Mouse (Mus musculus) midbrain, embryonic 15.5 days (tissue): ENCODE results near the gene Pnliprp1. TPM values are rescaled to one million over a fixed set of nuclear protein-coding genes. Genes with fewer than 3 reads are reported as not detected.

Experiments used
- ATAC-seq: fragments of 200-750 bp; cut with Nextera tagmentation; replicated peaks from 2 replicates; pipeline ENCODE4 v1.8.0; 2017; ENCODE audit warnings: moderate TSS enrichment
- H3K27ac ChIP-seq: fragments of 300-500 bp; sonication (generic); 2 replicates; pipeline ENCODE4 v1.5.1; 2015; ENCODE audit warnings: mild to moderate bottlenecking, inconsistent platforms
- H3K27me3 ChIP-seq: fragments of 300-500 bp; sonication (generic); replicated peaks from 2 replicates; pipeline ENCODE4 v1.6.1; 2015; ENCODE audit warnings: inconsistent platforms
- H3K36me3 ChIP-seq: fragments of 300-500 bp; sonication (generic); replicated peaks from 2 replicates; pipeline ENCODE4 v1.6.1; 2015; ENCODE audit warnings: inconsistent platforms
- H3K4me1 ChIP-seq: fragments of 300-500 bp; sonication (generic); 2 replicates; pipeline ENCODE4 v1.6.1; 2015; ENCODE audit warnings: inconsistent platforms
- H3K4me2 ChIP-seq: fragments of 300-500 bp; sonication (generic); 2 replicates; pipeline ENCODE4 v1.6.1; 2015; ENCODE audit warnings: inconsistent platforms, mild to moderate bottlenecking, moderate library complexity
- H3K4me3 ChIP-seq: fragments of 300-500 bp; sonication (generic); 2 replicates; pipeline ENCODE4 v1.5.1; 2015; ENCODE audit warnings: mild to moderate bottlenecking, inconsistent platforms
- H3K9ac ChIP-seq: fragments of 300-500 bp; sonication (generic); 2 replicates; pipeline ENCODE4 v1.6.1; 2015; ENCODE audit warnings: mild to moderate bottlenecking, inconsistent platforms
- H3K9me3 ChIP-seq: fragments of 300-500 bp; sonication (generic); 2 replicates; pipeline ENCODE4 v1.6.1; 2016; ENCODE audit warnings: inconsistent platforms
- WGBS: fragments of 180-500 bp; shearing (Covaris S2); methylation state at CpG from one replicate; pipeline ENCODE4 v1.1.7; 2015; ENCODE audit warnings: mixed read lengths; 5-methylcytosine and 5-hydroxymethylcytosine counted together
- polyA plus RNA-seq: library from polyadenylated mRNA; unstranded; fragments of >200 nt; fragmentation: Nextera tagmentation; extraction: Ambion mirVana; gene quantifications from 2 replicates; pipeline ENCODE4 v1.2.1, GENCODE M21; 2015

Gene Pnliprp1
- polyA plus RNA-seq = 0.56 and 6.8 TPM in 2 replicates

- H3K27me3 ChIP-seq = no peaks in the 10 kb centered on the region
- H3K9me3 ChIP-seq = 0 out of 2 replicates have a peak, but pooled peaks cover 3% of the 10 kb centered on the region
- no peaks in the 10 kb centered on the region for H3K36me3 ChIP-seq
- no peak within 1 kb of the TSS for H3K27ac ChIP-seq
- no peak for ATAC-seq
- no peak within 1 kb of the TSS for H3K4me2 ChIP-seq
- no peak within 1 kb of the TSS for H3K4me3 ChIP-seq
- WGBS = 49% methylated on average over 5 of the region's 5 CpGs
- no peak within 1 kb of the TSS for H3K9ac ChIP-seq
- 0 out of 2 replicates have a peak, but pooled peaks cover 3% of the 10 kb centered on the region for H3K4me1 ChIP-seq
Measured at GRCm38 (mm10) chr19:58728445-58729031, at the start of gene Pnliprp1. Pnliprp1 (plus strand) TSS chr19:58728887.

GRCm38 (mm10) chr19:58688933-58689332 is 39.8 kb upstream of the Pnliprp1 start:
- no peak for ATAC-seq
- Histone ChIP-seq H3K9ac (no peak overlapping the region), H3K36me3 (no peaks in the 10 kb centered on the region), H3K4me1 (no peaks in the 10 kb centered on the region), H3K4me3 (no peak overlapping the region), H3K9me3 (no peaks in the 10 kb centered on the region), H3K27ac (no peak overlapping the region), H3K27me3 (no peaks in the 10 kb centered on the region), H3K4me2 (no peak overlapping the region)
- WGBS = 86% methylated on average over 1 of the region's 1 CpGs

- Histone ChIP-seq H3K27ac (no peak overlapping the region), H3K27me3 (no peaks in the 10 kb centered on the region), H3K9me3 (no peaks in the 10 kb centered on the region), H3K4me3 (no peak overlapping the region), H3K9ac (no peak overlapping the region), H3K36me3 (no peaks in the 10 kb centered on the region), H3K4me2 (no peak overlapping the region), H3K4me1 (no peaks in the 10 kb centered on the region)
- WGBS = 88% methylated on average over 3 of the region's 3 CpGs
- ATAC-seq = no peak
Measured at GRCm38 (mm10) chr19:58695314-58695713, 33.4 kb upstream of the Pnliprp1 start.

GRCm38 (mm10) chr19:58696235-58696634 is 32.5 kb upstream of the Pnliprp1 start:
- Histone ChIP-seq H3K36me3 (no peaks in the 10 kb centered on the region), H3K27ac (no peak overlapping the region), H3K27me3 (no peaks in the 10 kb centered on the region), H3K9ac (no peak overlapping the region), H3K4me1 (no peaks in the 10 kb centered on the region), H3K4me3 (no peak overlapping the region), H3K4me2 (no peak overlapping the region), H3K9me3 (no peaks in the 10 kb centered on the region)
- no peak for ATAC-seq
- 87% methylated on average over 2 of the region's 2 CpGs for WGBS

- no peak overlapping the region for H3K9ac ChIP-seq
- no peaks in the 10 kb centered on the region for H3K9me3 ChIP-seq
- 90% methylated on average over 4 of the region's 4 CpGs for WGBS
- H3K27ac ChIP-seq = no peak overlapping the region
- H3K4me3 ChIP-seq = no peak overlapping the region
- no peak overlapping the region for H3K4me2 ChIP-seq
- no peaks in the 10 kb centered on the region for H3K4me1 ChIP-seq
- H3K36me3 ChIP-seq = no peaks in the 10 kb centered on the region
- no peaks in the 10 kb centered on the region for H3K27me3 ChIP-seq
- no peak for ATAC-seq
Measured at GRCm38 (mm10) chr19:58704556-58704955, 24.1 kb upstream of the Pnliprp1 start.

- Histone ChIP-seq H3K4me3 (no peak overlapping the region), H3K36me3 (no peaks in the 10 kb centered on the region), H3K27ac (no peak overlapping the region), H3K9ac (no peak overlapping the region), H3K27me3 (no peaks in the 10 kb centered on the region), H3K4me1 (no peaks in the 10 kb centered on the region), H3K4me2 (no peak overlapping the region), H3K9me3 (no peaks in the 10 kb centered on the region)
- ATAC-seq = no peak
- WGBS = 69% methylated on average over 3 of the region's 3 CpGs
Measured at GRCm38 (mm10) chr19:58708611-58709010, 20.1 kb upstream of the Pnliprp1 start.

- Histone ChIP-seq H3K9me3 (no peaks in the 10 kb centered on the region), H3K4me2 (no peak overlapping the region), H3K27ac (no peak overlapping the region), H3K36me3 (no peaks in the 10 kb centered on the region), H3K27me3 (no peaks in the 10 kb centered on the region), H3K4me3 (no peak overlapping the region), H3K9ac (no peak overlapping the region), H3K4me1 (no peaks in the 10 kb centered on the region)
- ATAC-seq = no peak
- WGBS = 89% methylated on average over 4 of the region's 4 CpGs
Measured at GRCm38 (mm10) chr19:58717925-58718324, 10.8 kb upstream of the Pnliprp1 start.

- no peak for ATAC-seq
- H3K27ac ChIP-seq = no peak overlapping the region
- H3K9me3 ChIP-seq = 0 out of 2 replicates have a peak, but pooled peaks cover under 1% of the 10 kb centered on the region
- H3K4me1 ChIP-seq = no peaks in the 10 kb centered on the region
- no peak overlapping the region for H3K4me3 ChIP-seq
- H3K36me3 ChIP-seq = no peaks in the 10 kb centered on the region
- no peak overlapping the region for H3K9ac ChIP-seq
- no peaks in the 10 kb centered on the region for H3K27me3 ChIP-seq
- H3K4me2 ChIP-seq = no peak overlapping the region
Measured at GRCm38 (mm10) chr19:58720439-58720838, 8.2 kb upstream of the Pnliprp1 start.

- ATAC-seq = no peak
- H3K9me3 ChIP-seq = 0 out of 2 replicates have a peak, but pooled peaks cover 3% of the 10 kb centered on the region
- no peaks in the 10 kb centered on the region for H3K27me3 ChIP-seq
- no peak overlapping the region for H3K4me3 ChIP-seq
- no peak overlapping the region for H3K27ac ChIP-seq
- H3K36me3 ChIP-seq = no peaks in the 10 kb centered on the region
- 0 out of 2 replicates have a peak, but pooled peaks cover 3% of the 10 kb centered on the region for H3K4me1 ChIP-seq
- 92% methylated on average over 5 of the region's 5 CpGs for WGBS
- no peak overlapping the region for H3K9ac ChIP-seq
- no peak overlapping the region for H3K4me2 ChIP-seq
Measured at GRCm38 (mm10) chr19:58726551-58726950, 2.1 kb upstream of the Pnliprp1 start.

- Histone ChIP-seq H3K4me2 (no peak overlapping the region), H3K36me3 (no peaks in the 10 kb centered on the region), H3K4me1 (0 out of 2 replicates have a peak, but pooled peaks cover 3% of the 10 kb centered on the region), H3K9ac (no peak overlapping the region), H3K9me3 (0 out of 2 replicates have a peak, but pooled peaks cover 3% of the 10 kb centered on the region), H3K27ac (no peak overlapping the region), H3K4me3 (no peak overlapping the region), H3K27me3 (no peaks in the 10 kb centered on the region)
- no peak for ATAC-seq
- WGBS = 86% methylated on average over 5 of the region's 5 CpGs
Measured at GRCm38 (mm10) chr19:58727756-58728155, 931 bp upstream of the Pnliprp1 start.

- WGBS = 86% methylated on average over 6 of the region's 6 CpGs
- H3K9me3 ChIP-seq = no peaks in the 10 kb centered on the region
- H3K27me3 ChIP-seq = no peaks in the 10 kb centered on the region
- no peak for ATAC-seq
- no peak overlapping the region for H3K27ac ChIP-seq
- no peak overlapping the region for H3K4me3 ChIP-seq
- H3K4me2 ChIP-seq = no peak overlapping the region
- no peak overlapping the region for H3K9ac ChIP-seq
- 0 out of 2 replicates have a peak, but pooled peaks cover 3% of the 10 kb centered on the region for H3K4me1 ChIP-seq
- H3K36me3 ChIP-seq = no peaks in the 10 kb centered on the region
Measured at GRCm38 (mm10) chr19:58733216-58733615, 4.5 kb downstream of the Pnliprp1 start.

- H3K27me3 ChIP-seq = no peaks in the 10 kb centered on the region
- WGBS = 89% methylated on average over 4 of the region's 4 CpGs
- H3K9ac ChIP-seq = no peak overlapping the region
- H3K9me3 ChIP-seq = no peaks in the 10 kb centered on the region
- ATAC-seq = no peak
- no peak overlapping the region for H3K4me3 ChIP-seq
- no peak overlapping the region for H3K27ac ChIP-seq
- no peaks in the 10 kb centered on the region for H3K36me3 ChIP-seq
- H3K4me2 ChIP-seq = no peak overlapping the region
- no peaks in the 10 kb centered on the region for H3K4me1 ChIP-seq
Measured at GRCm38 (mm10) chr19:58738111-58738510, 9.4 kb downstream of the Pnliprp1 start.

- H3K4me3 ChIP-seq = no peak overlapping the region
- ATAC-seq = no peak
- H3K9me3 ChIP-seq = no peaks in the 10 kb centered on the region
- no peak overlapping the region for H3K27ac ChIP-seq
- WGBS = 54% methylated on average over 6 of the region's 6 CpGs
- no peak overlapping the region for H3K9ac ChIP-seq
- no peaks in the 10 kb centered on the region for H3K4me1 ChIP-seq
- no peaks in the 10 kb centered on the region for H3K27me3 ChIP-seq
- H3K36me3 ChIP-seq = no peaks in the 10 kb centered on the region
- no peak overlapping the region for H3K4me2 ChIP-seq
Measured at GRCm38 (mm10) chr19:58741036-58741435, 12.3 kb downstream of the Pnliprp1 start.
